Comparison of ENCODE assay signal across 12 mouse cellular contexts in genomic region chr10:59846416-59846815, GRCm38 (mm10). TPM values are rescaled to one million over a fixed set of nuclear protein-coding genes. Genes with fewer than 3 reads are reported as not detected.
DNase-seq lines count a peak whose midpoint lies in the region; ATAC-seq and TF ChIP-seq lines count a peak whose summit lies in the region.
"Had no signal": no experiment of that assay in that cellular context is flagged by ENCODE, and none has a peak within 500 bp of the region (broad histone marks: within the 10 kb centered on the region; RNA-seq: fewer than 3 reads in every experiment).

No protein-coding gene starts in this region.

- H3K79me2 ChIP-seq in CH12.LX (replicated peaks; ENCODE audit: control insufficient read depth, extremely low read depth, insufficient read depth, poor library complexity, severe bottlenecking) = no peaks in the 10 kb centered on the region
- H3K79me2 ChIP-seq in MEL (ENCODE audit: control insufficient read depth, insufficient read depth, low read length, poor library complexity) = no peaks in the 10 kb centered on the region

- TF ChIP-seq POLR2A in CH12.LX (IDR thresholded peaks at IDR 0.05; ENCODE audit: low read depth, low read length) (no peak), MEL (IDR thresholded peaks at IDR 0.05; ENCODE audit: control insufficient read depth in 1 of 2, insufficient read depth in 1 of 2, low read depth in 1 of 2, low read length in 2 of 2, poor library complexity in 1 of 2) (no peak)

- no peaks in the 10 kb centered on the region for H3K9me3 ChIP-seq in CH12.LX (replicated peaks; ENCODE audit: low read length)
- H3K9me3 ChIP-seq in MEL (replicated peaks; ENCODE audit: insufficient read depth, low read length) = no peaks in the 10 kb centered on the region
- no peaks in the 10 kb centered on the region for H3K9me3 ChIP-seq in liver, embryonic 14.5 days (ENCODE audit: control insufficient read depth, low read length)
- H3K9me3 ChIP-seq: heart, embryonic 10.5 days; megakaryocyte, embryonic 14.5 days had no signal

- H3K36me3 ChIP-seq in CH12.LX (replicated peaks in 1 of 2; ENCODE audit: control insufficient read depth in 1 of 2, insufficient read depth in 1 of 2, low read length in 1 of 2) = peaks cover 0 to 25% of the 10 kb centered on the region in 2 experiments
- no peaks in the 10 kb centered on the region for H3K36me3 ChIP-seq in MEL (ENCODE audit: control insufficient read depth in 1 of 2, insufficient read depth in 2 of 2, low read length in 2 of 2)
- no peaks in the 10 kb centered on the region for H3K36me3 ChIP-seq in liver, embryonic 14.5 days (replicated peaks; ENCODE audit: control insufficient read depth, insufficient read depth, low read depth)

- in situ Hi-C loops in CH12.LX (cut with MboI; ENCODE audit: low pct_ligation_motif_present, low pct_unique_long_range_greater_than_20kb, low sequenced_read_pairs) = no loop called here

- 67% methylated on average over 6 of the region's 6 CpGs for WGBS in liver, embryonic 14.5 days (ENCODE audit: insufficient replicate concordance)

- TF ChIP-seq EP300 in CH12.LX (IDR thresholded peaks at IDR 0.05; ENCODE audit: low read length) (no peak), MEL (IDR thresholded peaks at IDR 0.05; ENCODE audit: low read depth in 1 of 2, low read length in 2 of 2) (no peak)
- no peak for TF ChIP-seq EP300 in liver, embryonic 14.5 days (IDR thresholded peaks at IDR 0.05; ENCODE audit: low read depth)

- TF ChIP-seq RAD21 in CH12.LX (IDR thresholded peaks at IDR 0.05; ENCODE audit: low read depth, low read length) = peak; percentile 35
- TF ChIP-seq RAD21 in MEL (IDR thresholded peaks at IDR 0.05; ENCODE audit: low read depth, low read length) = peak; percentile 56

- H3K27ac ChIP-seq in CH12.LX (ENCODE audit: insufficient read depth, low read depth) = no peak overlapping the region
- no peak overlapping the region for H3K27ac ChIP-seq in MEL (ENCODE audit: control insufficient read depth, low read depth, low read length)
- H3K27ac ChIP-seq in liver, embryonic 14.5 days = no peak overlapping the region
- H3K27ac ChIP-seq: heart, embryonic 10.5 days had no signal

- H3K4me3 ChIP-seq in CH12.LX (replicated peaks in 1 of 3; ENCODE audit: low read depth in 2 of 3, low read length in 2 of 3, poor library complexity in 1 of 3) (no peak overlapping the region), MEL (ENCODE audit: control insufficient read depth in 1 of 2, insufficient read depth in 1 of 2, low read depth in 2 of 2, low read length in 2 of 2) (no peak overlapping the region)
- no peak overlapping the region for H3K4me3 ChIP-seq in liver, embryonic 14.5 days (ENCODE audit: insufficient read depth in 1 of 2, low read depth in 2 of 2, low read length in 2 of 2)
- H3K4me3 ChIP-seq: heart, embryonic 10.5 days; megakaryocyte, embryonic 14.5 days had no signal

- no peak overlapping the region for H3K4me2 ChIP-seq in CH12.LX (ENCODE audit: insufficient read depth, low read depth, poor library complexity, severe bottlenecking)
- H3K4me2 ChIP-seq in liver, embryonic 14.5 days (ENCODE audit: low read depth) = no peak overlapping the region

- no peaks in the 10 kb centered on the region for H3K27me3 ChIP-seq in CH12.LX (replicated peaks)
- H3K27me3 ChIP-seq in MEL (ENCODE audit: control insufficient read depth in 1 of 2, insufficient read depth in 2 of 2, low read length in 2 of 2) = no peaks in the 10 kb centered on the region
- no peaks in the 10 kb centered on the region for H3K27me3 ChIP-seq in liver, embryonic 14.5 days (ENCODE audit: control insufficient read depth, insufficient read depth, low read length)
- H3K27me3 ChIP-seq: megakaryocyte, embryonic 14.5 days had no signal

- H3K4me1 ChIP-seq in CH12.LX (ENCODE audit: control insufficient read depth in 1 of 2, insufficient read depth in 2 of 2) = peaks cover 3 to 24% of the 10 kb centered on the region in 2 experiments
- H3K4me1 ChIP-seq in MEL (ENCODE audit: control insufficient read depth in 1 of 2, insufficient read depth in 2 of 2, low read length in 2 of 2) = no peaks in the 10 kb centered on the region
- no peaks in the 10 kb centered on the region for H3K4me1 ChIP-seq in liver, embryonic 14.5 days (replicated peaks; ENCODE audit: control insufficient read depth in 2 of 2, insufficient read depth in 2 of 2, low read length in 1 of 2)

- dilution Hi-C loops in CH12.LX (cut with MboI; ENCODE audit: extremely low pct_ligation_motif_present, extremely low pct_unique_long_range_greater_than_20kb, low sequenced_read_pairs) = no loop called here

- ATAC-seq in liver, embryonic 14.5 days (ENCODE audit: insufficient read depth) = no peak
- ATAC-seq: forebrain, embryonic 14.5 days had no signal

- peak; percentile 57 for DNase-seq in layer of hippocampus, adult 11-12 months (ENCODE audit: low spot score)
- DNase-seq in layer of hippocampus, adult 9-10 months (ENCODE audit: low spot score) = no peak
- DNase-seq in CH12.LX (ENCODE audit: extremely low read depth) (no peak), MEL (ENCODE audit: low read depth, low spot score) (peak; percentile 30)
- no peak for DNase-seq in liver, embryonic 14.5 days (ENCODE audit: low read depth in 3 of 3, low spot score in 3 of 3)
- no peak for DNase-seq in thymus, postnatal 36 days
- DNase-seq in embryo, embryonic 9.5 days (ENCODE audit: extremely low spot score) = no peak
- DNase-seq: cerebellum, adult 11 months; kidney, postnatal 14 days had no signal

- TF ChIP-seq CTCF in CH12.LX (conservative IDR thresholded peaks at IDR 0.05 in 1 of 2, IDR thresholded peaks at IDR 0.05 in 1 of 2; ENCODE audit: low read depth in 2 of 2, low read length in 2 of 2) (peak in 1 of 2 experiments; percentile 48; a peak in 2 of 4 replicates), MEL (IDR thresholded peaks at IDR 0.05 in 2 of 3, conservative IDR thresholded peaks at IDR 0.05 in 1 of 3; ENCODE audit: control insufficient read depth in 1 of 3, insufficient read depth in 1 of 3, low read depth in 2 of 3, low read length in 3 of 3, poor library complexity in 1 of 3, severe bottlenecking in 1 of 3) (peak; percentile 34 to 60 (median 56))
- peak; percentile 50 for TF ChIP-seq CTCF in liver, embryonic 14.5 days (IDR thresholded peaks at IDR 0.05; ENCODE audit: low read depth)

- H3K9ac ChIP-seq in CH12.LX (ENCODE audit: insufficient read depth, low read depth) = no peak overlapping the region
- no peak overlapping the region for H3K9ac ChIP-seq in MEL (ENCODE audit: control insufficient read depth, low read depth, low read length, poor library complexity, severe bottlenecking)
- H3K9ac ChIP-seq in liver, embryonic 14.5 days (replicated peaks) = no peak overlapping the region

TF ChIP-seq in CH12.LX, 34 proteins besides CTCF, POLR2A, EP300 and RAD21:
- TF ChIP-seq MXI1 (IDR thresholded peaks at IDR 0.05; ENCODE audit: low read depth, low read length) = no peak

TF ChIP-seq in MEL, 35 proteins besides CTCF, POLR2A, EP300 and RAD21:
- no peak for TF ChIP-seq RCOR1 (IDR thresholded peaks at IDR 0.05; ENCODE audit: low read depth, low read length)
- peak; percentile 55 for TF ChIP-seq SMC3 (IDR thresholded peaks at IDR 0.05; ENCODE audit: low read depth, low read length)

RNA-seq across cellular contexts. Expression of gene Dnajb12, which starts 32.9 kb away (rescaled TPM):
- 17.0 and 21.5 TPM in 2 replicates for total RNA-seq in CH12.LX (2012; rRNA removed)
- 13.1 and 13.9 TPM in 2 replicates for total RNA-seq in CH12.LX (2014; rRNA removed)
- polyA plus RNA-seq in CH12.LX (2012; ENCODE audit: insufficient read length, low read depth) = 30.3 and 35.9 TPM in 2 replicates
- 13.3 and 17.2 TPM in 2 replicates for total RNA-seq in MEL (2012; rRNA removed)
- polyA plus RNA-seq in MEL (2012; ENCODE audit: insufficient read depth in 1 of 2, insufficient read length in 2 of 2, low read depth in 1 of 2, low replicate concordance in 2 of 2, missing spikeins in 1 of 2) = 100 to 1,000 TPM in 1 of 2 experiments, 10 to 100 TPM in 1; 41.7 to 217 TPM
- 9.5 and 12.4 TPM in 2 replicates for polyA plus RNA-seq in liver, embryonic 14.5 days (2012; rRNA removed)
- 12.0 and 15.6 TPM in 2 replicates for polyA plus RNA-seq in liver, embryonic 14.5 days (2014; fragmentation: Nextera tagmentation; extraction: Ambion mirVana)

Comparison
In these comparisons a context has a peak if more than half of its experiments do, and no peak if none do; other contexts are left out.
1. DNase-seq: peak in layer of hippocampus, adult 11-12 months (single experiment) and MEL (single experiment); none in layer of hippocampus, adult 9-10 months (single experiment), CH12.LX (single experiment), liver, embryonic 14.5 days (0 of 3), thymus, postnatal 36 days (0 of 2) and embryo, embryonic 9.5 days (single experiment).